Comparison of ENCODE assay signal across 8 mouse cellular contexts in genomic region chr11:37046671-37047070, GRCm38 (mm10).
DNase-seq lines count a peak whose midpoint lies in the region; ATAC-seq lines count a peak whose summit lies in the region.

No protein-coding gene starts in this region.

- DNase-seq in cerebellum, adult 18-20 months = peak; percentile 3 to 14
- DNase-seq in layer of hippocampus, postnatal 10 days (ENCODE audit: low spot score in 2 of 2) = peak; percentile 16 to 27
- no peak for DNase-seq in layer of hippocampus, adult 8-10 months (ENCODE audit: low spot score in 2 of 2)
- peak; percentile 11 for DNase-seq in adrenal gland, adult 2 months
- peak; percentile 46 for DNase-seq in kidney, postnatal 10 days
- DNase-seq in Muller cell, postnatal 12 days (ENCODE audit: inconsistent ontology term) = no peak

- ATAC-seq in cerebellum, adult (ENCODE audit: insufficient number of reproducible peaks, low FRiP score, low TSS enrichment) = no peak
- no peak for ATAC-seq in monocyte, adult 5-6 weeks (replicated peaks; ENCODE audit: insufficient number of reproducible peaks, low FRiP score, low TSS enrichment, poor library complexity, severe bottlenecking)

Comparison
In these comparisons a context has a peak if more than half of its experiments do, and no peak if none do; other contexts are left out.
1. DNase-seq: peak in cerebellum, adult 18-20 months (2 of 2), layer of hippocampus, postnatal 10 days (2 of 2), adrenal gland, adult 2 months (single experiment) and kidney, postnatal 10 days (single experiment); none in layer of hippocampus, adult 8-10 months (0 of 2) and Muller cell, postnatal 12 days (single experiment).